Mouse (Mus musculus) forebrain, postnatal 0 days (tissue): Measurements from ENCODE around the gene Rce1. TPM values are rescaled to one million over a fixed set of nuclear protein-coding genes. Genes with fewer than 3 reads are reported as not detected.

Experiments used
- ATAC-seq: fragments of 200-750 bp; cut with Nextera tagmentation; 2 replicates; pipeline ENCODE4 v1.8.0; 2017; ENCODE audit warnings: mild to moderate bottlenecking, moderate library complexity
- DNase-seq: peaks from one replicate; pipeline ENCODE4 v3.0.0-alpha.2; 2015
- H3K27ac ChIP-seq: fragments of 300-500 bp; sonication (generic); 2 replicates; pipeline ENCODE4 v1.5.1; 2014; ENCODE audit warnings: low read depth, mild to moderate bottlenecking, antibody characterized with exemption, low read length, moderate library complexity, mixed read lengths
- H3K27me3 ChIP-seq: fragments of 300-500 bp; sonication (generic); 2 replicates; pipeline ENCODE4 v1.6.1; 2014; ENCODE audit warnings: mild to moderate bottlenecking, low read length, mixed read lengths; ENCODE audit not compliant: insufficient read depth
- H3K36me3 ChIP-seq: fragments of 300-500 bp; sonication (generic); 2 replicates; pipeline ENCODE4 v1.6.1; 2014; ENCODE audit warnings: mild to moderate bottlenecking, moderate library complexity; ENCODE audit not compliant: insufficient read depth
- H3K4me1 ChIP-seq: fragments of 300-500 bp; sonication (generic); 2 replicates; pipeline ENCODE4 v1.6.1; 2014; ENCODE audit warnings: antibody characterized with exemption; ENCODE audit not compliant: insufficient read depth
- H3K4me2 ChIP-seq: fragments of 300-500 bp; sonication (generic); 2 replicates; pipeline ENCODE4 v1.6.1; 2014; ENCODE audit warnings: low read depth, mild to moderate bottlenecking, moderate library complexity
- H3K4me3 ChIP-seq: fragments of 300-500 bp; sonication (generic); 2 replicates; pipeline ENCODE4 v1.5.1; 2014; ENCODE audit warnings: low read depth, low read length, mixed read lengths
- H3K9ac ChIP-seq: fragments of 300-500 bp; sonication (generic); 2 replicates; pipeline ENCODE4 v1.6.1; 2014; ENCODE audit warnings: mild to moderate bottlenecking
- H3K9me3 ChIP-seq: fragments of 300-500 bp; sonication (generic); 2 replicates; pipeline ENCODE4 v1.6.1; 2016; ENCODE audit warnings: low read length
- CTCF ChIP-seq: sonication (generic); IDR thresholded peaks from 2 replicates; pipeline ENCODE4 v1.5.1; 2016; ENCODE audit warnings: antibody characterized with exemption, control low read depth, low read depth
- WGBS: fragments of 180-500 bp; shearing (Covaris S2); extraction: QIAGEN DNeasy Blood & Tissue Kit; methylation state at CpG from one replicate; pipeline ENCODE4 v1.1.7; 2014; 5-methylcytosine and 5-hydroxymethylcytosine counted together
- polyA plus RNA-seq: library from polyadenylated mRNA; unstranded; fragments of >200 nt; fragmentation: Nextera tagmentation; extraction: Ambion mirVana; gene quantifications from 2 replicates; pipeline ENCODE4 v1.2.1, GENCODE M21; 2015
- total RNA-seq: library from RNA; depleted of rRNA; stranded (reverse); fragments of >200 nt; gene quantifications from 2 replicates; pipeline ENCODE4 v1.2.3, GENCODE M21; 2014

The Rce1 gene
- total and polyA plus RNA-seq, 2 experiments from 2014 or later, result 52.4 to 65.1 TPM

DNA sequence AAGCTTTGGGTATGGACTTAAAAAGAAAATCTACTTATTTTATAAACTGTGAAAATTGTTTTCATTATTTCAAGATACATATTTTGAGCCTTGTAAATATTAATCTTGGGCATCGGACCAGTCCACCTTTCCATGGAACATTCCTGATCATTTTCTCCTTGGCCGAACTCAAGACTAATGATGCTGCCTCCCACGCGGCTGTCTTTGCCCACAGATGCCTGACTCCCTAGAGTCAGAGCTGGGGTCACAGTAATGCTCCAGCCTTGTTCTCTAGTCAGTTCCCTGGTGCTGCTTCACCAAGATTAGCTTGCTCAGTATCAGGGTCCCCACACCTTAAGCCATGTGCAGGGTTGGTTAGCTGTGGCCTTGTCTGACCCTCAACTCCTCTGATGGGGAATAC lies 19.8 kb downstream of the Rce1 start:
- TF ChIP-seq CTCF, result no peak
- H3K9me3 ChIP-seq, result no peaks in the 10 kb centered on the region
- no peak overlapping the region for H3K27ac ChIP-seq
- no peaks in the 10 kb centered on the region for H3K4me1 ChIP-seq
- H3K4me2 ChIP-seq, result no peak overlapping the region
- H3K4me3 ChIP-seq, result no peak overlapping the region
- ATAC-seq (no peak), DNase-seq (no peak)
- no peaks in the 10 kb centered on the region for H3K27me3 ChIP-seq
- H3K9ac ChIP-seq, result no peak overlapping the region
- 93% methylated on average over 4 of the region's 4 CpGs for WGBS
- peaks cover 8% of the 10 kb centered on the region; the same call in 1 of the 2 replicates for H3K36me3 ChIP-seq

GRCm38 (mm10) chr19:4603801-4604723 lies 21.4 kb downstream of the Rce1 start:
- no peak; the same call in 1 of the 2 replicates for ATAC-seq
- H3K4me2 ChIP-seq, result no peak overlapping the region
- no peaks in the 10 kb centered on the region for H3K27me3 ChIP-seq
- WGBS, result 43% methylated on average over 24 of the region's 24 CpGs
- H3K9ac ChIP-seq, result no peak overlapping the region
- no peaks in the 10 kb centered on the region; the same call in 1 of the 2 replicates for H3K36me3 ChIP-seq
- peak; percentile 53 for TF ChIP-seq CTCF
- H3K4me3 ChIP-seq, result no peak overlapping the region
- H3K27ac ChIP-seq, result no peak overlapping the region
- DNase-seq, result no peak
- no peaks in the 10 kb centered on the region for H3K9me3 ChIP-seq
- H3K4me1 ChIP-seq, result no peaks in the 10 kb centered on the region

DNA sequence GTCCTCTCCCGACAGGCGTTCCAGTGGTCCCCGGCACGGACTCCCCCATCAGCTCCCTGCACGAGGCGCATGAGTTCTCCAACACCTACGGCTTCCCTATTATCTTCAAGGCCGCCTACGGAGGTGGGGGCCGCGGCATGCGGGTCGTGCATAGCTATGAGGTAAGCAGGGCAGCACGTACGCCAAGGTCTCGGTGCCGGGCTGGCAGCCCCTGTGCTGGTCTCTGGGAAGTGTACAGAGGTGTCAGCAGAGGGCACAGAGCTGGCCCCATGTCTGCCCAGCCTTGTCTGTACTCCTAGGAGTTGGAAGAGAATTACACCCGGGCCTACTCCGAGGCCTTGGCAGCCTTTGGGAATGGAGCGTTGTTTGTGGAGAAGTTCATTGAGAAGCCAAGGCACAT lies 23.0 kb downstream of the Rce1 start:
- WGBS, result 90% methylated on average over 20 of the region's 20 CpGs
- DNase-seq (no peak), ATAC-seq (no peak)
- H3K4me1 ChIP-seq, result no peaks in the 10 kb centered on the region
- no peaks in the 10 kb centered on the region for H3K27me3 ChIP-seq
- no peaks in the 10 kb centered on the region; the same call in 1 of the 2 replicates for H3K36me3 ChIP-seq
- no peak overlapping the region for H3K27ac ChIP-seq
- H3K9me3 ChIP-seq, result no peaks in the 10 kb centered on the region
- no peak overlapping the region for H3K4me2 ChIP-seq
- no peak overlapping the region for H3K4me3 ChIP-seq
- H3K9ac ChIP-seq, result no peak overlapping the region
- no peak for TF ChIP-seq CTCF

GRCm38 (mm10) chr19:4596071-4596470 lies 29.4 kb downstream of the Rce1 start:
- Histone ChIP-seq H3K4me1 (no peaks in the 10 kb centered on the region), H3K27me3 (no peaks in the 10 kb centered on the region), H3K27ac (no peak overlapping the region), H3K9ac (no peak overlapping the region), H3K36me3 (no peaks in the 10 kb centered on the region), H3K4me2 (no peak overlapping the region), H3K4me3 (no peak overlapping the region), H3K9me3 (no peaks in the 10 kb centered on the region)
- no peak for TF ChIP-seq CTCF
- DNase-seq (no peak), ATAC-seq (no peak)
- 70% methylated on average over 2 of the region's 2 CpGs for WGBS

DNA sequence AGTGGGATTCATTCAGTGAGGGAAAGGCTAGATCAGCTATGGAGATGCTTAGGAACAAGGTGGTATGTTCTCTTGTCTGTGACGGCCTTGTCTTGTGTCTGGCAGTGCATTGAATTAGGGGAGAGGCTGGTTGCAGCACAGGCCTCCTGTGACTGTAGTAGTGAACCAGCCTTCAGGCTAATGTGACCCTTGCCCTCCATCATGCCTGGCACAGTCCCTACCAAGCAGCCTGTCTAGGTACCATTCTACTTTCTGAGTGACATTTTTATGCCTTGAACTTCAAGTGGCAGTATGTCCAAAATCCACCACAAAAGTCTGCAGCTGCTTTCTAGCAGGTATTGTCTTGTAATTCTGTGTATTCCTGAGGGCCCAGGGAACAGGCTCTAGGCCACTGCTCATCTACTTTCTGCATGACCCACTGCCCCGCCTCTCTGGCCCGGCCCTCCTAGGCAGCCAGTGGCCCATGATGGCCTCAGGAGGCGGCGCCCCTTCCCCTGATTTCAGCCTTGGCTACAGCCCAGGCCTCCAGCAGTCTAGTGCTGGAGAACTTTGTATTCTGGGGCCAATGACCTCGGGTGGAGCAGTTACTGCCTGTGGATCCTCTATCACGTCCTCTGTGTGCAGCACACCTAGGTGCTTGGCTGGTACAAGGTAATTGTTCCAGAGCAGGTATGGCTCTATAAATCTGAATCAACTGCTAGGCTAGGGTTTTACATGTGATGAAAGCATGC lies 31.5 kb downstream of the Rce1 start:
- no peak overlapping the region for H3K4me3 ChIP-seq
- H3K27ac ChIP-seq, result no peak overlapping the region
- ATAC-seq (no peak), DNase-seq (no peak)
- no peaks in the 10 kb centered on the region for H3K27me3 ChIP-seq
- H3K4me2 ChIP-seq, result no peak overlapping the region
- no peaks in the 10 kb centered on the region for H3K4me1 ChIP-seq
- TF ChIP-seq CTCF, result no peak
- no peaks in the 10 kb centered on the region for H3K36me3 ChIP-seq
- no peak overlapping the region for H3K9ac ChIP-seq
- 57% methylated on average over 7 of the region's 7 CpGs for WGBS
- H3K9me3 ChIP-seq, result no peaks in the 10 kb centered on the region

DNA sequence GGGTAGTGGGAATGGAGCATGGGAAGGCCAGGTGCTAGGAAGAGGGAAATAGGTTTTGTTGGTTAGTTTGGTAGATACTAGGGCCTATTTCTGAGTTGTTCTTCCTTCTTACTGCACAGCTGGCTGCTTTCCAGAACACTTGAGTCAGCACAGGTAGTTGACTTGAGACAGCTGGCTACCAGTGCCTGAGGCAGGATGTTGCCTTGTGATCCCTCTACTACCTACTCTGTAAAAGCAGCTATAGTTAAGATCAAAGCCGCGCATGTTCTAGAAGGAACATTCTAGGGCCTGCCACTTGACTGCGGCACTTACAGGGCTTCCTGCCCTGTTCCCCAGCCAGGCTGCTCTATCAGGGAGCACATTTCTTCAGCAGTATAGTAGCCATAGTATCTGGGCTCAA lies 35.4 kb downstream of the Rce1 start:
- Histone ChIP-seq H3K27ac (no peak overlapping the region), H3K4me2 (no peak overlapping the region), H3K9me3 (no peaks in the 10 kb centered on the region), H3K4me1 (no peaks in the 10 kb centered on the region), H3K36me3 (no peaks in the 10 kb centered on the region), H3K27me3 (no peaks in the 10 kb centered on the region), H3K4me3 (no peak overlapping the region), H3K9ac (no peak overlapping the region)
- no peak for TF ChIP-seq CTCF
- ATAC-seq (no peak), DNase-seq (no peak)
- WGBS, result 94% methylated on average over 3 of the region's 3 CpGs

GRCm38 (mm10) chr19:4589081-4589480 lies 36.4 kb downstream of the Rce1 start:
- H3K4me1 ChIP-seq, result no peaks in the 10 kb centered on the region
- ATAC-seq (no peak), DNase-seq (no peak)
- no peak for TF ChIP-seq CTCF
- no peaks in the 10 kb centered on the region for H3K9me3 ChIP-seq
- 80% methylated on average over 1 of the region's 1 CpGs for WGBS
- no peaks in the 10 kb centered on the region for H3K36me3 ChIP-seq
- no peak overlapping the region for H3K9ac ChIP-seq
- no peaks in the 10 kb centered on the region for H3K27me3 ChIP-seq
- no peak overlapping the region for H3K4me3 ChIP-seq
- no peak overlapping the region for H3K27ac ChIP-seq
- no peak overlapping the region for H3K4me2 ChIP-seq
